Mouse (Mus musculus) lung, embryonic 14.5 days (tissue): ENCODE measurements around the gene Sfrp5. TPM values are rescaled to one million over a fixed set of nuclear protein-coding genes. Genes with fewer than 3 reads are reported as not detected.

Experiments
- ATAC-seq: fragments of 200-750 bp; cut with Nextera tagmentation; 2 replicates; pipeline ENCODE4 v1.8.0; 2017; ENCODE audit warnings: mild to moderate bottlenecking, moderate TSS enrichment, moderate library complexity; ENCODE audit not compliant: insufficient read depth
- DNase-seq: peaks from one replicate; pipeline ENCODE4 v3.0.0-alpha.2; 2015
- H3K27ac ChIP-seq: fragments of 300-500 bp; sonication (generic); 2 replicates; pipeline ENCODE4 v1.5.1; 2014; ENCODE audit warnings: low read depth, mild to moderate bottlenecking, moderate library complexity
- H3K27me3 ChIP-seq: fragments of 300-500 bp; sonication (generic); 2 replicates; pipeline ENCODE4 v1.6.1; 2014; ENCODE audit warnings: low read length, control low read depth; ENCODE audit not compliant: insufficient read depth
- H3K36me3 ChIP-seq: fragments of 300-500 bp; sonication (generic); 2 replicates; pipeline ENCODE4 v1.6.1; 2014; ENCODE audit warnings: control low read depth; ENCODE audit not compliant: insufficient read depth
- H3K4me1 ChIP-seq: fragments of 300-500 bp; sonication (generic); 2 replicates; pipeline ENCODE4 v1.6.1; 2014; ENCODE audit warnings: antibody characterized with exemption, control low read depth; ENCODE audit not compliant: insufficient read depth
- H3K4me2 ChIP-seq: fragments of 300-500 bp; sonication (generic); 2 replicates; pipeline ENCODE4 v1.6.1; 2014; ENCODE audit warnings: mild to moderate bottlenecking
- H3K4me3 ChIP-seq: fragments of 300-500 bp; sonication (generic); 2 replicates; pipeline ENCODE4 v1.5.1; 2014; ENCODE audit warnings: low read depth, low read length
- H3K9ac ChIP-seq: fragments of 300-500 bp; sonication (generic); 2 replicates; pipeline ENCODE4 v1.6.1; 2014
- H3K9me3 ChIP-seq: fragments of 300-500 bp; sonication (generic); 2 replicates; pipeline ENCODE4 v1.6.1; 2016; ENCODE audit warnings: low read depth, low read length, control low read depth
- CTCF ChIP-seq: IDR thresholded peaks from 2 replicates; pipeline ENCODE4 v1.5.1; 2016; ENCODE audit warnings: antibody characterized with exemption, low read depth
- WGBS: fragments of 180-500 bp; shearing (Covaris S2); extraction: QIAGEN DNeasy Blood & Tissue Kit; methylation state at CpG from one replicate; pipeline ENCODE4 v1.1.7; 2014; 5-methylcytosine and 5-hydroxymethylcytosine counted together
- polyA plus RNA-seq: library from polyadenylated mRNA; unstranded; fragments of >200 nt; fragmentation: Nextera tagmentation; extraction: Ambion mirVana; gene quantifications from 2 replicates; pipeline ENCODE4 v1.2.1, GENCODE M21; 2014

The Sfrp5 gene
- polyA plus RNA-seq, 1 experiment from 2014 or later = 0.28 TPM

DNA sequence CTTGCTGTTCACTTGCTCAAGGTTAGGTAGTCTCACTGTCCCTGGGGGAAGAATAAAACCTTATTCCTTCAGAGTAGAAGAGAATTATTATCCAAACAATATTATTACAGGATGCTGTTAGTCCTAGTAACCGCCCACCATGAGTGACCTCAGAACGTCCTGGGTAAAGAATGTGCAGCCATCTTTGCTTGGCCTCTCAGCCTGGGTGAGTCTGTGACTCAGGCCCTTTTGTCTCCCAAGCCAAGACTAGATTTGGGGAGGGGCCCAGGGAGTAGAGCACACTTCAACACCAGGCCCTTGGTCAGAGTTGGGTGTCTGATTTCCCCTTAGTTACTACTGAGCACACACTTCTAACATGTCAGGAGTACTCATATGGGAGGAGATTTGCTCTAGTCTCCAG is 12.5 kb upstream of the Sfrp5 start:
- Histone ChIP-seq H3K4me2 (no peak overlapping the region), H3K4me1 (no peaks in the 10 kb centered on the region), H3K9me3 (no peaks in the 10 kb centered on the region), H3K27me3 (no peaks in the 10 kb centered on the region), H3K4me3 (no peak overlapping the region), H3K9ac (no peak overlapping the region), H3K27ac (no peak overlapping the region), H3K36me3 (no peaks in the 10 kb centered on the region)
- 49% methylated on average over 2 of the region's 2 CpGs for WGBS
- DNase-seq (no peak), ATAC-seq (no peak)
- no peak for TF ChIP-seq CTCF

DNA sequence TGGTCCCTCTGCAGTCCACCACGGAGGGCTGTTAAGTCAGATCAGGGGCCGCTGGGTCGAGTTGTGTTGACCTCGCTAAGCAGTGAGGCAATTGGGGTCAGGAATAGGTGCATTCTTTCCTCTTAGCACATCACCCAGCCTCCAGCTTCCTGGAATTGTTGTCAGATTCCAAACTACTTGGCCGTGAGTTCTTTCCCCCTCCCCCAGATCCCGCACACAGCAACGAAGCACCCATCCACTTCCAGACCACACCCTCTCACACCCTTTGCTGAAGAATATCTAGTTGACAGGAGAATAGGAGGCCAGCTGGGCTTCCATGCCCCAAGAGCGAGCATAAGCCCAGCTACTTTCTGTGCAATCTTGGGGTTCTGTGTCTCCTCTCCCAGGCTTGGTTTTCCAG is 9.9 kb upstream of the Sfrp5 start:
- no peaks in the 10 kb centered on the region for H3K4me1 ChIP-seq
- TF ChIP-seq CTCF = no peak
- 20% methylated on average over 8 of the region's 8 CpGs for WGBS
- no peaks in the 10 kb centered on the region for H3K27me3 ChIP-seq
- ATAC-seq (no peak), DNase-seq (no peak)
- H3K4me3 ChIP-seq = no peak overlapping the region
- H3K4me2 ChIP-seq = no peak overlapping the region
- H3K36me3 ChIP-seq = no peaks in the 10 kb centered on the region
- no peak overlapping the region for H3K9ac ChIP-seq
- no peaks in the 10 kb centered on the region for H3K9me3 ChIP-seq
- no peak overlapping the region for H3K27ac ChIP-seq

DNA sequence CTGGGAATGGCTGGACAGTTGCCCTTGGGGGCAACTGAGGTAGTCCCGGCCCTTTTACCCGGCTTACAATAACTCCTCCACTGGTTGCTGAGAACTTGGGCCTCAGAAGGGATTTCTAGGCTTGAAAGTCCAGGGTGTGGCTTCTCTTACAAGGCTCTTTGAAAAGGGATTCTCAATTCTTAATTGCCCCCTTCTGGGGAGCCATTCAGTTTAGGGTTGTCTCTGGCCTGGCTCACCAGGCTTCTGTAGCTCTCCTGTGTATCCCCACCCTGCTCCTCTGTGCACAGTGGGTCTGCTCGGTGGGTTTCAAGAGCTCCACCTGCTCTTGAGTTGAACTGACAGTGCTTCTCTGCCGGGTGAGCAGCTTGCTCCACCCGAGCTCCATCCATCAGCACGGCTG is 7.9 kb upstream of the Sfrp5 start:
- Histone ChIP-seq H3K9me3 (no peaks in the 10 kb centered on the region), H3K27me3 (no peaks in the 10 kb centered on the region), H3K4me1 (no peaks in the 10 kb centered on the region), H3K27ac (no peak overlapping the region), H3K4me2 (no peak overlapping the region), H3K36me3 (no peaks in the 10 kb centered on the region), H3K9ac (no peak overlapping the region), H3K4me3 (no peak overlapping the region)
- ATAC-seq (no peak), DNase-seq (no peak)
- no peak for TF ChIP-seq CTCF
- 54% methylated on average over 6 of the region's 6 CpGs for WGBS

DNA sequence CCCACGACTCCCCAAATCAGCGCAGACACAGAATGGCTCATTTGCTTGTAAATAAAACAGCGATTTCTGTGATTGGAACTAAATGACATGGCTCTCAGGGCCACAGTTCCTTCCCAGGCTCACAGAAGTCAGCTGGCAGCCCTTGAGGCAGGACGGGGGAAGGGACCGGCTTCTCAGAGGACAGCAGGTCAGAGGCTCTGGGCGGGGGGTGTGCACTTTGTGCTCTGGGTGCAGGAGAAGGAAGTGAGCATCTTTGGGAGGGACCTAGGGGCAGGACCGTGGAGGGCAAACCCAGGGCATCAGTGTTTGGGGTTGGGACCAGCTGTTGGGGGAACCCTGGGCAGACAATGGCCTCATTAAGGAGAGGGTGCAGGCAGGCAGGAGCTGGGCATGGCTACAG is 7.4 kb upstream of the Sfrp5 start:
- Histone ChIP-seq H3K27me3 (no peaks in the 10 kb centered on the region), H3K4me2 (no peak overlapping the region), H3K4me3 (no peak overlapping the region), H3K9me3 (no peaks in the 10 kb centered on the region), H3K4me1 (no peaks in the 10 kb centered on the region), H3K27ac (no peak overlapping the region), H3K9ac (no peak overlapping the region), H3K36me3 (no peaks in the 10 kb centered on the region)
- no peak for DNase-seq
- ATAC-seq = no peak
- WGBS = 46% methylated on average over 7 of the region's 7 CpGs
- no peak for TF ChIP-seq CTCF

DNA sequence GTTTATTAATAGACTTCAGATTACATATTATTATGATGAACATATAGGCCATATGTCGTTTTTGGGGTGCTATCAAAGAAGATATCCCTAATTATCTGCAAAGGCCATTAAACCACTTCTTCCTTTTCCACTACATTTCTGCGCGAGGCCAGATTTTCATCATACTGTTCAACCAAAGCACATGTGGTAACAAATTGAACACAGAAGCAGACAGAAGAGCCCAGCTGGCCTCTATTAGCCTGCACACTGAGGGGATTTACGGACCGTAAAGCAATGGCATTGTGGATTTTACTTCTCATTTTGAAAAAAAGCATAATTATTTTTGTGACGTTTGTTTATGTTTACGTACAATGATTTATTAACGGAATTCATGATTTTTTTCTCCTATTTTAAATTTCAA is 3.1 kb upstream of the Sfrp5 start:
- TF ChIP-seq CTCF = no peak
- H3K4me1 ChIP-seq = no peaks in the 10 kb centered on the region
- H3K9ac ChIP-seq = no peak overlapping the region
- DNase-seq (no peak), ATAC-seq (no peak)
- H3K36me3 ChIP-seq = no peaks in the 10 kb centered on the region
- 71% methylated on average over 8 of the region's 8 CpGs for WGBS
- no peak overlapping the region for H3K4me2 ChIP-seq
- H3K9me3 ChIP-seq = no peaks in the 10 kb centered on the region; the same call in 1 of the 2 replicates
- H3K4me3 ChIP-seq = no peak overlapping the region
- H3K27me3 ChIP-seq = peaks cover 37% of the 10 kb centered on the region
- no peak overlapping the region for H3K27ac ChIP-seq

DNA sequence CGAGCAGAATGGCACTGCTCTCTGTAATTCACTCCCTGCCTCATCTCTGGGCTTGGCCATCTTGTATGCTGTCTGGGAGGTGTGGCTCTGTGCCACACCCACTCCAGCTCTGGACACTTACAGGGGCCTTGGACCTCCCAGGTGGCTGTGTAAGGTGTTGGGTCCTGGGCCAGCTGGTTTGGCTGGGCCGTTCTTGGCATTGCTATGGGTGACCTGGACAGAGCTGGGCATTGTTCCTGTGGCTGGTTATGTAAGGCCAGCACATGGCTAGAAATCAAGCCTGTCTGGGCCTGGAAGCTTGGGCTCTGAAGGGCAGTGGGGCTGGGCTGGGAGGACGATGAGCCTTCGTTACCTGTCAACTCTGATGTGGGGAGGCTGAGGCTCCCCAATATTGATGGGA is 2.3 kb upstream of the Sfrp5 start:
- no peak overlapping the region for H3K4me3 ChIP-seq
- no peaks in the 10 kb centered on the region; the same call in 1 of the 2 replicates for H3K9me3 ChIP-seq
- no peak for TF ChIP-seq CTCF
- H3K4me1 ChIP-seq = no peaks in the 10 kb centered on the region
- H3K4me2 ChIP-seq = no peak overlapping the region
- H3K27me3 ChIP-seq = peaks cover 46% of the 10 kb centered on the region
- ATAC-seq (no peak), DNase-seq (no peak)
- H3K27ac ChIP-seq = no peak overlapping the region
- no peak overlapping the region for H3K9ac ChIP-seq
- WGBS = 76% methylated on average over 4 of the region's 4 CpGs
- no peaks in the 10 kb centered on the region for H3K36me3 ChIP-seq

DNA sequence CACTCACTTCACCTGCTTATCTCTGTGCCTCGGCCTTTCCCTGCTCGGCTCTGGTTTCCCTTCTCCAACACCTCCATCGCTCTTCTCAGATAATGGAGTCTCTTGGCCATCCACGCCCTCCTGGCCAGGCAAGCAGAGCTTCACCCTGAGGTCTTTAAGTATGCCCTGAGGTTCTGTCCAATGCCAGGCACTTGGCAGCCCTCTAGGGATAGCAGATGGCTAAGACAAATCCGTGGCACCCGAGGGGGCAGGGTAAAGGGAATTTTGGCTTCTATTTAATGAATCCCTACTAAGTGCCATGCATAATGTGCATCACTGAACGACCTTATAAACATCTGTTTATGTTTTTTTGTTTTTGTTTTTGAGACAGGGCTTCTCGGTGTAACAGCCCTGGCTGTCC is 415 bp upstream of the Sfrp5 start:
- no peaks in the 10 kb centered on the region for H3K4me1 ChIP-seq
- DNase-seq (no peak), ATAC-seq (no peak)
- 35% methylated on average over 8 of the region's 8 CpGs for WGBS
- no peaks in the 10 kb centered on the region for H3K36me3 ChIP-seq
- H3K27me3 ChIP-seq = peaks cover 52% of the 10 kb centered on the region
- no peak for TF ChIP-seq CTCF
- no peak overlapping the region for H3K27ac ChIP-seq
- H3K4me3 ChIP-seq = peak overlapping the region; percentile 25
- no peak overlapping the region for H3K9ac ChIP-seq
- peak overlapping the region; percentile 53; the same call in 1 of the 2 replicates for H3K4me2 ChIP-seq
- H3K9me3 ChIP-seq = no peaks in the 10 kb centered on the region; the same call in 1 of the 2 replicates

DNA sequence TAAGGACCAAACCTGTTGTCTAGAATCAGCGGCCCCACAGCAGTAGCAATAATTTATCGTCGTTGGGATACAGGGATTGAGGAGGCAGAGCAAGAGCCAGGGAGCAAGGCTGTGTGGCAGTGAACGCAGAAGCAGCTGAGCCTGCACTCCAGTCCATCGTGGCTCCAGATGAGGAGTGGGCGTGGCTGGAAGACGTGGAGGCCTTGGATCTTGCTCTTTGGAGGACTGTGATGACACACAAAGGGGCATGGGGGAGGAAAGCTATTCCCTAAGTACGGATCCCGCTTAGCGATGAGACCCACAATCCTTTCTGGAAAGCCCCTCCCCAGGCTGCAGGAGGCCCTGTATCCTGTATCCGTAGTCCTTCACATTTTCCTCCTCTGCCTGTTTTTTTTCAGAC is 4.0 kb downstream of the Sfrp5 start:
- no peak for TF ChIP-seq CTCF
- Histone ChIP-seq H3K27ac (no peak overlapping the region), H3K9me3 (no peaks in the 10 kb centered on the region; the same call in 1 of the 2 replicates), H3K36me3 (no peaks in the 10 kb centered on the region), H3K27me3 (peaks cover 44% of the 10 kb centered on the region), H3K4me3 (no peak overlapping the region), H3K4me1 (no peaks in the 10 kb centered on the region), H3K4me2 (no peak overlapping the region), H3K9ac (no peak overlapping the region)
- no peak for ATAC-seq
- DNase-seq = no peak
- 44% methylated on average over 11 of the region's 11 CpGs for WGBS
